Mouse (Mus musculus) G1E (cell line): Measurements from ENCODE around the gene Unc5b.

ENCODE experiments used
- CTCF ChIP-seq: IDR thresholded peaks from 2 replicates; pipeline ENCODE4 v1.5.1; 2012; ENCODE audit warnings: low read depth, low read length, inconsistent platforms, mixed read lengths
- POLR2AphosphoS5 ChIP-seq: IDR thresholded peaks from 2 replicates; pipeline ENCODE4 v1.6.1; 2012; ENCODE audit warnings: low read depth, low read length, inconsistent platforms; ENCODE audit not compliant: insufficient replicate concordance
- TAL1 ChIP-seq: conservative IDR thresholded peaks from 2 replicates; pipeline ENCODE4 v1.6.1; 2012; ENCODE audit warnings: low read depth, low read length, inconsistent platforms, mixed read lengths

DNA sequence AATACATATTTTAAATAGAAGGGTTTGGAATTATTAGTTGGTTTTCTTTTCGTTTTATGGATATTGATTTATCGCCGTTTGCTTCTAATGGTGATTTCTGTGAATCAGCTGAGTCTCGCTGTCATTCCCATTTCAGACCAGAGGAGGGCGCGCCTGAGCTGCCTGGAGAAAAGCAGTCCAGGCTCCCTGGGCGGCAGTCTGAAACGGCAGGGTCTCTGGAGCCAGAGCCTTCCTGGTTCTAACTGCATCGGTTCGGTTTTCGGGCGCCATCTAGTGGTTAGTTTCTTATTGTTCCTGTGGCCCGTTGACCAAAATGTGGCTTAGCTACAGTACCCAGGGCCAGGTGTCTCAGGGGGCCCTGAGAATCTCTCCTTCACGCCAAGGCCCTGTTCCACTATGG is 71.0 kb downstream of the Unc5b start:
- TF ChIP-seq CTCF (peak; percentile 22; the same call in 1 of the 2 replicates), POLR2AphosphoS5 (no peak), TAL1 (no peak)
